Comparison of ENCODE assay signal across 37 mouse cellular contexts in genomic region chr4:126763483-126763882, GRCm38 (mm10). TPM values are rescaled to one million over a fixed set of nuclear protein-coding genes. Genes with fewer than 3 reads are reported as not detected.
DNase-seq lines count a peak whose midpoint lies in the region; ATAC-seq and TF ChIP-seq lines count a peak whose summit lies in the region.
"Had no signal": no experiment of that assay in that cellular context is flagged by ENCODE, and none has a peak within 500 bp of the region (broad histone marks: within the 10 kb centered on the region; RNA-seq: fewer than 3 reads in every experiment).

No protein-coding gene starts in this region.

- peak; percentile 75 for ATAC-seq in intestine, embryonic 16.5 days
- ATAC-seq in stomach, postnatal 0 days (ENCODE audit: low FRiP score, low TSS enrichment): peak; percentile 54; the same call in 1 of the 2 replicates
- ATAC-seq: forebrain, embryonic 14.5 days; hindbrain, postnatal 0 days; liver, embryonic 12.5 days; midbrain, embryonic 15.5 days; Patski had no signal

- H3K79me2 ChIP-seq in liver, adult 2 months (ENCODE audit: control insufficient read depth, insufficient read depth, low read length): no peaks in the 10 kb centered on the region; the same call in 1 of the 2 replicates

- H3K27ac ChIP-seq in kidney, adult 2 months (ENCODE audit: insufficient read depth, low read depth, low read length): peak overlapping the region; percentile 92; the same call in 1 of the 2 replicates
- H3K27ac ChIP-seq in liver, adult 2 months (replicated peaks; ENCODE audit: insufficient read depth, low read depth, low read length): peak overlapping the region; percentile 73
- peak overlapping the region; percentile 93 for H3K27ac ChIP-seq in intestine, embryonic 16.5 days (ENCODE audit: low read length)
- peak overlapping the region; percentile 81 for H3K27ac ChIP-seq in stomach, postnatal 0 days (replicated peaks)
- H3K27ac ChIP-seq: embryonic facial prominence, embryonic 12.5 days; heart, embryonic 10.5 days; heart, embryonic 15.5 days; hindbrain, embryonic 12.5 days; hindbrain, postnatal 0 days; liver, embryonic 12.5 days; midbrain, embryonic 10.5 days; midbrain, embryonic 15.5 days; neural tube, embryonic 15.5 days had no signal

- no peak overlapping the region for H3K9ac ChIP-seq in liver, adult 2 months (ENCODE audit: low read depth, low read length)
- no peak overlapping the region for H3K9ac ChIP-seq in intestine, embryonic 16.5 days (ENCODE audit: low read depth, low read length)
- H3K9ac ChIP-seq in stomach, postnatal 0 days (ENCODE audit: low read length): no peak overlapping the region
- H3K9ac ChIP-seq: embryonic facial prominence, embryonic 12.5 days; heart, embryonic 15.5 days; hindbrain, embryonic 12.5 days; liver, embryonic 12.5 days; midbrain, embryonic 15.5 days; neural tube, embryonic 15.5 days had no signal

- H3K4me2 ChIP-seq in intestine, embryonic 16.5 days (ENCODE audit: low read depth, low read length): 0 out of 2 replicates have a peak overlapping the region, but pooled peaks have one; percentile 26
- H3K4me2 ChIP-seq in stomach, postnatal 0 days (replicated peaks; ENCODE audit: low read depth): no peak overlapping the region
- H3K4me2 ChIP-seq: embryonic facial prominence, embryonic 12.5 days; heart, embryonic 15.5 days; hindbrain, embryonic 12.5 days; liver, embryonic 12.5 days; midbrain, embryonic 15.5 days; neural tube, embryonic 15.5 days had no signal

- H3K9me3 ChIP-seq in intestine, embryonic 16.5 days (ENCODE audit: control insufficient read depth, low read length): no peaks in the 10 kb centered on the region
- no peaks in the 10 kb centered on the region for H3K9me3 ChIP-seq in stomach, postnatal 0 days (ENCODE audit: control insufficient read depth, low read length)
- H3K9me3 ChIP-seq: embryonic facial prominence, embryonic 12.5 days; heart, embryonic 10.5 days; heart, embryonic 15.5 days; hindbrain, embryonic 12.5 days; liver, embryonic 12.5 days; midbrain, embryonic 10.5 days; midbrain, embryonic 15.5 days; neural tube, embryonic 15.5 days had no signal

- TF ChIP-seq POLR2A in kidney, adult 2 months (IDR thresholded peaks at IDR 0.05; ENCODE audit: low read depth, low read length): no peak
- no peak for TF ChIP-seq POLR2A in liver, adult 2 months (IDR thresholded peaks at IDR 0.05; ENCODE audit: extremely low read depth, insufficient read depth, low read length)

- H3K36me3 ChIP-seq in kidney, adult 2 months (ENCODE audit: control insufficient read depth, insufficient read depth, low read length): peaks cover 2% of the 10 kb centered on the region; the same call in 1 of the 2 replicates
- H3K36me3 ChIP-seq in liver, adult 2 months (ENCODE audit: control insufficient read depth, insufficient read depth, low read length): peaks cover 12% of the 10 kb centered on the region
- peaks cover 3% of the 10 kb centered on the region; the same call in 1 of the 2 replicates for H3K36me3 ChIP-seq in intestine, embryonic 16.5 days (ENCODE audit: control insufficient read depth, insufficient read depth, low read length)
- peaks cover 2% of the 10 kb centered on the region; the same call in 1 of the 2 replicates for H3K36me3 ChIP-seq in stomach, postnatal 0 days (ENCODE audit: control insufficient read depth, insufficient read depth, low read length)

- no peak for TF ChIP-seq EP300 in stomach, postnatal 0 days (optimal IDR thresholded peaks at IDR 0.05)

- no peak overlapping the region for H3K4me3 ChIP-seq in kidney, adult 2 months (ENCODE audit: insufficient read depth, low read depth, low read length)
- no peak overlapping the region for H3K4me3 ChIP-seq in liver, adult 2 months (ENCODE audit: insufficient read depth, low read depth, low read length)
- no peak overlapping the region for H3K4me3 ChIP-seq in intestine, embryonic 16.5 days (ENCODE audit: low read length)
- H3K4me3 ChIP-seq in stomach, postnatal 0 days (ENCODE audit: low read depth, low read length): no peak overlapping the region
- H3K4me3 ChIP-seq: embryonic facial prominence, embryonic 12.5 days; heart, embryonic 10.5 days; heart, embryonic 15.5 days; hindbrain, embryonic 12.5 days; liver, embryonic 12.5 days; midbrain, embryonic 10.5 days; midbrain, embryonic 15.5 days; neural tube, embryonic 15.5 days had no signal

- WGBS in kidney, adult 2 months: 36% methylated on average over 2 of the region's 2 CpGs
- WGBS in liver, adult 2 months: 51% methylated on average over 2 of the region's 2 CpGs
- 65% methylated on average over 2 of the region's 2 CpGs for WGBS in intestine, embryonic 16.5 days
- WGBS in stomach, postnatal 0 days: 57% methylated on average over 2 of the region's 2 CpGs

- H3K27me3 ChIP-seq in kidney, adult 2 months (replicated peaks; ENCODE audit: control insufficient read depth, insufficient read depth, low read length): no peaks in the 10 kb centered on the region
- H3K27me3 ChIP-seq in liver, adult 2 months (ENCODE audit: control insufficient read depth, insufficient read depth, low read length): no peaks in the 10 kb centered on the region
- H3K27me3 ChIP-seq in intestine, embryonic 16.5 days (replicated peaks; ENCODE audit: control insufficient read depth, insufficient read depth, low read length): no peaks in the 10 kb centered on the region
- no peaks in the 10 kb centered on the region for H3K27me3 ChIP-seq in stomach, postnatal 0 days (ENCODE audit: control insufficient read depth, insufficient read depth, low read length)
- H3K27me3 ChIP-seq: embryonic facial prominence, embryonic 12.5 days; heart, embryonic 15.5 days; hindbrain, embryonic 12.5 days; liver, embryonic 12.5 days; midbrain, embryonic 15.5 days; neural tube, embryonic 15.5 days; Patski had no signal

- peak; percentile 19 for DNase-seq in kidney, adult 2 months
- DNase-seq in kidney, postnatal 25 days: no peak
- peak; percentile 66 for DNase-seq in liver, adult 2 months (ENCODE audit: extremely low read depth, low read depth, low spot score)
- DNase-seq in liver: no peak
- DNase-seq in stomach, postnatal 0 days (ENCODE audit: low spot score): peak; percentile 17
- no peak for DNase-seq in spleen, adult 12 weeks (ENCODE audit: low spot score)
- DNase-seq: adrenal gland, postnatal 14 days; cerebellum, adult 11 months; cerebellum, adult 9-11 months; embryo, embryonic 11 days; gastrocnemius, postnatal 25 days; heart, postnatal 36 days; layer of hippocampus, adult 9-11 months; lung, adult 18-20 months; lung, postnatal 10 days; retina, postnatal 1 day; right cerebral cortex, postnatal 14 days; spleen, adult 18-20 months; thymus, postnatal 4 days had no signal

- peaks cover 13% of the 10 kb centered on the region for H3K4me1 ChIP-seq in kidney, adult 2 months (ENCODE audit: control insufficient read depth, insufficient read depth, low read length)
- peaks cover 15% of the 10 kb centered on the region for H3K4me1 ChIP-seq in liver, adult 2 months (ENCODE audit: control insufficient read depth, insufficient read depth, low read length)
- H3K4me1 ChIP-seq in intestine, embryonic 16.5 days (ENCODE audit: control insufficient read depth, insufficient read depth, low read length): peaks cover 4% of the 10 kb centered on the region
- H3K4me1 ChIP-seq in stomach, postnatal 0 days (replicated peaks; ENCODE audit: control insufficient read depth, insufficient read depth): no peaks in the 10 kb centered on the region
- H3K4me1 ChIP-seq: embryonic facial prominence, embryonic 12.5 days; heart, embryonic 10.5 days; heart, embryonic 15.5 days; hindbrain, embryonic 12.5 days; liver, embryonic 12.5 days; neural tube, embryonic 15.5 days had no signal

- TF ChIP-seq CTCF in kidney, adult 2 months (conservative IDR thresholded peaks at IDR 0.05; ENCODE audit: insufficient read depth, insufficient read length, low read depth, low read length): no peak
- TF ChIP-seq CTCF in liver, adult 2 months (IDR thresholded peaks at IDR 0.05; ENCODE audit: low read depth, low read length): no peak
- TF ChIP-seq CTCF in stomach, postnatal 0 days (IDR thresholded peaks at IDR 0.05; ENCODE audit: low read depth): no peak

RNA-seq across cellular contexts. Expression of gene AU040320, which starts 10.1 kb away (rescaled TPM):
- polyA plus RNA-seq in kidney, adult 2 months (2012; rRNA removed): 55.4 and 56.6 TPM in 2 replicates
- 8.9 and 12.8 TPM in 2 replicates for total RNA-seq in liver, adult 2 months (2014; rRNA removed)
- 13.0 and 13.7 TPM in 2 replicates for polyA plus RNA-seq in liver, adult 2 months (2012; rRNA removed)
- polyA plus RNA-seq in intestine, embryonic 16.5 days (2015; fragmentation: Nextera tagmentation; extraction: Ambion mirVana): 36.4 and 44.0 TPM in 2 replicates
- polyA plus RNA-seq in stomach, postnatal 0 days (2015; fragmentation: Nextera tagmentation; extraction: Ambion mirVana): 18.2 and 20.2 TPM in 2 replicates

RNA-seq across cellular contexts. Expression of gene Ncdn, which starts 10.2 kb away (rescaled TPM):
- 26.0 and 27.7 TPM in 2 replicates for polyA plus RNA-seq in kidney, adult 2 months (2012; rRNA removed)
- total RNA-seq in liver, adult 2 months (2014; rRNA removed): 2.4 and 4.2 TPM in 2 replicates
- polyA plus RNA-seq in liver, adult 2 months (2012; rRNA removed): 10.0 and 12.8 TPM in 2 replicates
- 25.6 and 27.4 TPM in 2 replicates for polyA plus RNA-seq in intestine, embryonic 16.5 days (2015; fragmentation: Nextera tagmentation; extraction: Ambion mirVana)
- 13.4 and 14.5 TPM in 2 replicates for polyA plus RNA-seq in stomach, postnatal 0 days (2015; fragmentation: Nextera tagmentation; extraction: Ambion mirVana)

RNA-seq across cellular contexts. Expression of gene Tfap2e, which starts 27.4 kb away (rescaled TPM):
- not detected in 2 replicates for polyA plus RNA-seq in kidney, adult 2 months (2012; rRNA removed)
- total RNA-seq in liver, adult 2 months (2014; rRNA removed): not detected in 2 replicates
- not detected in 2 replicates for polyA plus RNA-seq in liver, adult 2 months (2012; rRNA removed)
- polyA plus RNA-seq in intestine, embryonic 16.5 days (2015; fragmentation: Nextera tagmentation; extraction: Ambion mirVana): not detected in 2 replicates
- 0.80 and 1.0 TPM in 2 replicates for polyA plus RNA-seq in stomach, postnatal 0 days (2015; fragmentation: Nextera tagmentation; extraction: Ambion mirVana)
- total RNA-seq: adrenal gland, postnatal 14 days; gastrocnemius, adult 18-20 months; gastrocnemius, postnatal 25 days; heart, postnatal 36 days; hindbrain, postnatal 0 days; left cerebral cortex, adult 18-20 months; left cerebral cortex, postnatal 14 days; MEL had no signal
- polyA plus RNA-seq: embryonic facial prominence, embryonic 12.5 days; heart, embryonic 10.5 days; heart, embryonic 15.5 days; limb, embryonic 11.5 days; liver, embryonic 12.5 days; Patski; thymus, postnatal 0 days had no signal

Comparison
In these comparisons a context has a peak if more than half of its experiments do, and no peak if none do; other contexts are left out.
1. DNase-seq: peak in kidney, adult 2 months (single experiment), liver, adult 2 months (single experiment) and stomach, postnatal 0 days (single experiment); none in kidney, postnatal 25 days (0 of 2), liver (single experiment) and spleen, adult 12 weeks (single experiment).
2. Peak in every context shown above with its lines, with median percentiles within 50 percentile points of each other: H3K27ac ChIP-seq.